Mouse (Mus musculus) MEL (cell line): Measurements from ENCODE around the gene Nolc1. TPM values are rescaled to one million over a fixed set of nuclear protein-coding genes. Genes with fewer than 3 reads are reported as not detected.
A peak's percentile ranks its signal among the peaks of the same experiment; 100 is the strongest.

Experiments
- DNase-seq: peaks from one replicate; pipeline ENCODE4 v3.0.0; 2011; ENCODE audit warnings: low read depth, low spot score
- H3K27ac ChIP-seq: 2 replicates; pipeline ENCODE4 v1.5.1; 2012; ENCODE audit warnings: low read depth, mild to moderate bottlenecking, control low read depth, low read length, moderate library complexity; ENCODE audit not compliant: control insufficient read depth
- H3K27me3 ChIP-seq, 2 experiments: fragments of 150-350 bp in 1 of 2; sonication (generic) in 1 of 2; 2 replicates each; pipeline ENCODE4 v1.6.1; 2012; ENCODE audit warnings: low read length in 2 of 2, mild to moderate bottlenecking in 2 of 2, improper control_type of control experiment in 1 of 2, moderate library complexity in 1 of 2; ENCODE audit not compliant: insufficient read depth in 2 of 2, control insufficient read depth in 1 of 2
- H3K36me3 ChIP-seq, 2 experiments: 2 replicates each; pipeline ENCODE4 v1.6.1; 2012 to 2014; ENCODE audit warnings: low read length in 2 of 2, improper control_type of control experiment in 1 of 2, inconsistent platforms in 1 of 2, mild to moderate bottlenecking in 1 of 2; ENCODE audit not compliant: insufficient read depth in 2 of 2, control insufficient read depth in 1 of 2
- H3K4me1 ChIP-seq, 2 experiments: fragments of 150-350 bp in 1 of 2; sonication (generic) in 1 of 2; 2 replicates each; pipeline ENCODE4 v1.6.1; 2012; ENCODE audit warnings: low read length in 2 of 2, improper control_type of control experiment in 1 of 2, mild to moderate bottlenecking in 1 of 2; ENCODE audit not compliant: insufficient read depth in 2 of 2, control insufficient read depth in 1 of 2
- H3K4me3 ChIP-seq, 2 experiments: fragments of 150-350 bp in 1 of 2; sonication (generic) in 1 of 2; 2 replicates each; pipeline ENCODE4 v1.5.1; 2012; ENCODE audit warnings: low read depth in 2 of 2, low read length in 2 of 2, mild to moderate bottlenecking in 2 of 2, moderate library complexity in 2 of 2, control low read depth in 1 of 2, improper control_type of control experiment in 1 of 2; ENCODE audit not compliant: control insufficient read depth in 1 of 2, insufficient read depth in 1 of 2
- H3K79me2 ChIP-seq: 2 replicates; pipeline ENCODE4 v1.6.1; 2012; ENCODE audit warnings: mild to moderate bottlenecking, low read length, moderate library complexity; ENCODE audit not compliant: control insufficient read depth, poor library complexity, insufficient read depth
- H3K9ac ChIP-seq: 2 replicates; pipeline ENCODE4 v1.6.1; 2012; ENCODE audit warnings: low read depth, mild to moderate bottlenecking, control low read depth, low read length, moderate library complexity; ENCODE audit not compliant: control insufficient read depth, poor library complexity, severe bottlenecking
- H3K9me3 ChIP-seq: fragments of 150-350 bp; sonication (generic); replicated peaks from 2 replicates; pipeline ENCODE4 v1.6.1; 2012; ENCODE audit warnings: mild to moderate bottlenecking, low read length, improper control_type of control experiment, moderate library complexity; ENCODE audit not compliant: insufficient read depth
- BHLHE40 ChIP-seq: IDR thresholded peaks from 2 replicates; pipeline ENCODE4 v1.6.1; 2012; ENCODE audit warnings: low read depth, mild to moderate bottlenecking, inconsistent platforms, low read length, improper control_type of control experiment, borderline replicate concordance
- CHD1 ChIP-seq: IDR thresholded peaks from 2 replicates; pipeline ENCODE4 v1.6.1; 2012; ENCODE audit warnings: low read depth, mild to moderate bottlenecking, inconsistent platforms, low read length, improper control_type of control experiment
- CTCF ChIP-seq, 3 experiments: IDR thresholded peaks in 2 of 3; conservative IDR thresholded peaks in 1 of 3; 2 replicates each; pipeline ENCODE4 v1.5.1; 2011 to 2012; ENCODE audit warnings: low read length in 3 of 3, low read depth in 2 of 3, mild to moderate bottlenecking in 2 of 3, improper control_type of control experiment in 1 of 3, inconsistent platforms in 1 of 3, mixed read lengths in 1 of 3, moderate library complexity in 1 of 3; ENCODE audit not compliant: control insufficient read depth in 1 of 3, insufficient read depth in 1 of 3, poor library complexity in 1 of 3, severe bottlenecking in 1 of 3
- ELF1 ChIP-seq: IDR thresholded peaks from 2 replicates; pipeline ENCODE4 v1.6.1; 2014; ENCODE audit warnings: low read depth, mild to moderate bottlenecking, inconsistent platforms, low read length, improper control_type of control experiment, moderate library complexity
- EP300 ChIP-seq, 2 experiments: IDR thresholded peaks; 2 replicates each; pipeline ENCODE4 v1.6.1; 2011; ENCODE audit warnings: improper control_type of control experiment in 2 of 2, low read length in 2 of 2, low read depth in 1 of 2, mild to moderate bottlenecking in 1 of 2
- ETS1 ChIP-seq: IDR thresholded peaks from 2 replicates; pipeline ENCODE4 v1.6.1; 2012; ENCODE audit warnings: low read depth, mild to moderate bottlenecking, inconsistent platforms, low read length, improper control_type of control experiment, moderate library complexity
- GABPA ChIP-seq: IDR thresholded peaks from 2 replicates; pipeline ENCODE4 v1.6.1; 2012; ENCODE audit warnings: low read depth, mild to moderate bottlenecking, inconsistent platforms, low read length, improper control_type of control experiment, moderate library complexity
- GATA1 ChIP-seq: IDR thresholded peaks from 2 replicates; pipeline ENCODE4 v1.6.1; 2011; ENCODE audit warnings: low read depth, low read length, improper control_type of control experiment
- JUND ChIP-seq: IDR thresholded peaks from 2 replicates; pipeline ENCODE4 v1.6.1; 2011; ENCODE audit warnings: low read depth, mild to moderate bottlenecking, improper control_type of control experiment, low read length
- KAT2A ChIP-seq: conservative IDR thresholded peaks from 2 replicates; pipeline ENCODE4 v1.6.1; 2012; ENCODE audit warnings: low read depth, low read length, improper control_type of control experiment, inconsistent platforms
- MAX ChIP-seq: IDR thresholded peaks from 2 replicates; pipeline ENCODE4 v1.6.1; 2011; ENCODE audit warnings: low read length, improper control_type of control experiment
- MAZ ChIP-seq: IDR thresholded peaks from 2 replicates; pipeline ENCODE4 v1.6.1; 2012; ENCODE audit warnings: low read depth, mild to moderate bottlenecking, inconsistent platforms, low read length, improper control_type of control experiment
- MXI1 ChIP-seq: IDR thresholded peaks from 2 replicates; pipeline ENCODE4 v1.6.1; 2011; ENCODE audit warnings: mild to moderate bottlenecking, low read depth, low read length, improper control_type of control experiment
- MYB ChIP-seq: IDR thresholded peaks from 2 replicates; pipeline ENCODE4 v1.6.1; 2011; ENCODE audit warnings: mild to moderate bottlenecking, low read depth, low read length, improper control_type of control experiment
- MYC ChIP-seq: IDR thresholded peaks from 2 replicates; pipeline ENCODE4 v1.6.1; 2011; ENCODE audit warnings: low read depth, mild to moderate bottlenecking, low read length, improper control_type of control experiment, moderate library complexity
- NRF1 ChIP-seq: IDR thresholded peaks from 2 replicates; pipeline ENCODE4 v1.6.1; 2014; ENCODE audit warnings: low read depth, mild to moderate bottlenecking, inconsistent platforms, low read length, improper control_type of control experiment, moderate library complexity; ENCODE audit not compliant: poor library complexity, insufficient read depth, severe bottlenecking
- POLR2A ChIP-seq, 2 experiments: IDR thresholded peaks; 2 replicates each; pipeline ENCODE4 v1.6.1; 2011 to 2012; ENCODE audit warnings: low read length in 2 of 2, mild to moderate bottlenecking in 2 of 2, control low read depth in 1 of 2, improper control_type of control experiment in 1 of 2, low read depth in 1 of 2, moderate library complexity in 1 of 2; ENCODE audit not compliant: control insufficient read depth in 1 of 2, insufficient read depth in 1 of 2, poor library complexity in 1 of 2
- POLR2AphosphoS2 ChIP-seq: IDR thresholded peaks from 2 replicates; pipeline ENCODE4 v1.6.1; 2011; ENCODE audit warnings: low read length, improper control_type of control experiment
- POLR2AphosphoS5 ChIP-seq: IDR thresholded peaks from 2 replicates; pipeline ENCODE4 v1.6.1; 2012; ENCODE audit warnings: low read depth, borderline replicate concordance, mild to moderate bottlenecking, inconsistent platforms, low read length, moderate library complexity, mixed read lengths
- RCOR1 ChIP-seq: IDR thresholded peaks from 2 replicates; pipeline ENCODE4 v1.6.1; 2012; ENCODE audit warnings: low read depth, mild to moderate bottlenecking, inconsistent platforms, low read length, improper control_type of control experiment
- SIN3A ChIP-seq: IDR thresholded peaks from 2 replicates; pipeline ENCODE4 v1.6.1; 2012; ENCODE audit warnings: low read length, improper control_type of control experiment, inconsistent platforms
- SMC3 ChIP-seq: IDR thresholded peaks from 2 replicates; pipeline ENCODE4 v1.6.1; 2011; ENCODE audit warnings: low read depth, low read length, improper control_type of control experiment
- TBP ChIP-seq: IDR thresholded peaks from 2 replicates; pipeline ENCODE4 v1.8.0; 2011; ENCODE audit warnings: low read depth, low read length, improper control_type of control experiment
- TCF12 ChIP-seq: IDR thresholded peaks from 2 replicates; pipeline ENCODE4 v1.6.1; 2014; ENCODE audit warnings: low read depth, mild to moderate bottlenecking, inconsistent platforms, low read length, improper control_type of control experiment, moderate library complexity
- UBTF ChIP-seq: IDR thresholded peaks from 2 replicates; pipeline ENCODE4 v1.6.1; 2012; ENCODE audit warnings: low read depth, mild to moderate bottlenecking, inconsistent platforms, low read length, improper control_type of control experiment, moderate library complexity, borderline replicate concordance; ENCODE audit not compliant: insufficient read depth
- USF2 ChIP-seq, 2 experiments: IDR thresholded peaks; 2 replicates each; pipeline ENCODE4 v1.6.1; 2011 to 2012; ENCODE audit warnings: improper control_type of control experiment in 2 of 2, low read length in 2 of 2, borderline replicate concordance in 1 of 2, inconsistent platforms in 1 of 2, low read depth in 1 of 2, mild to moderate bottlenecking in 1 of 2; ENCODE audit not compliant: insufficient read depth in 1 of 2
- ZC3H11A ChIP-seq: IDR thresholded peaks from 2 replicates; pipeline ENCODE4 v1.6.1; 2012; ENCODE audit warnings: low read depth, mild to moderate bottlenecking, inconsistent platforms, low read length, improper control_type of control experiment
- ZKSCAN1 ChIP-seq: IDR thresholded peaks from 2 replicates; pipeline ENCODE4 v1.6.1; 2012; ENCODE audit warnings: low read depth, mild to moderate bottlenecking, inconsistent platforms, low read length, improper control_type of control experiment, moderate library complexity
- ZMIZ1 ChIP-seq: IDR thresholded peaks from 2 replicates; pipeline ENCODE4 v1.6.1; 2012; ENCODE audit warnings: low read depth, mild to moderate bottlenecking, inconsistent platforms, low read length, improper control_type of control experiment, moderate library complexity
- ZNF384 ChIP-seq: IDR thresholded peaks from 2 replicates; pipeline ENCODE4 v1.6.1; 2012; ENCODE audit warnings: low read depth, mild to moderate bottlenecking, inconsistent platforms, low read length, improper control_type of control experiment
- polyA plus RNA-seq, 2 experiments: library from polyadenylated mRNA; stranded (reverse) in 1 of 2; unstranded in 1 of 2; fragments of >175 nt in 1 of 2; fragments of >200 nt in 1 of 2; gene quantifications; 2 replicates each; pipeline versions ENCODE4 v1.2.1 to v1.2.4; 2012; ENCODE audit warnings: low replicate concordance in 2 of 2, low read depth in 1 of 2; ENCODE audit not compliant: insufficient read length in 2 of 2, insufficient read depth in 1 of 2, missing spikeins in 1 of 2
- total RNA-seq: library from RNA; depleted of rRNA; stranded (reverse); fragments of 300-350 nt; gene quantifications from 2 replicates; pipeline ENCODE4 v1.2.3, GENCODE M21; 2012

The Nolc1 gene
- total and polyA plus RNA-seq, 3 experiments: 213 to 753 (median 294) TPM

DNA sequence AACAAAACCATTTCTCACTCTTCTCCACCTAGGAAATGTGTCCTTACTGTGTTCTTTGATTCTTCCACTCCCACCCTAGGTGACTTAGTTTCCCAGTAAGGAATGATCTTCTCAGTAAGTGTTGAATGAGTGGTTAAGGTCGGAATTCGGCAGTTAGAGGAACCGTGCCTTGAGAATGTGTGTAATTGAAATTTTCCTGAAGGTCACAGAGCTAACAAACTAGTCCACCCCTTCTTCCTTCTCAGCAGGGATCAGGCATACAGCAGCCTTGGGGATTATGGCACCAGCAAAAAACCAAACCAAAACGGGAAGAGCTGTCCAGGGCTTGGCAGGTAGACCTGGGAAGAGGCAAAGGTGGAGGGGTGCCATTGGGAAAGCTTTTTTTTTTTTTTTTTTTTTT lies 26.5 kb upstream of the Nolc1 start:
- H3K79me2 ChIP-seq: peaks cover 12% of the 10 kb centered on the region
- no peak overlapping the region for H3K4me3 ChIP-seq
- H3K4me1 ChIP-seq: peaks cover 5 to 24% of the 10 kb centered on the region in 2 experiments
- no peak overlapping the region for H3K27ac ChIP-seq
- no peaks in the 10 kb centered on the region for H3K9me3 ChIP-seq
- TF ChIP-seq ZKSCAN1: no peak
- TF ChIP-seq POLR2AphosphoS5: no peak
- TF ChIP-seq SMC3: no peak
- TF ChIP-seq BHLHE40: no peak
- TF ChIP-seq UBTF: no peak
- no peak for TF ChIP-seq ZMIZ1
- no peak for TF ChIP-seq MYB
- no peak for TF ChIP-seq MAZ
- H3K9ac ChIP-seq: no peak overlapping the region
- H3K27me3 ChIP-seq: no peaks in the 10 kb centered on the region
- no peak for DNase-seq
- H3K36me3 ChIP-seq: peaks cover 0 to 18% of the 10 kb centered on the region in 2 experiments; a peak in 2 of 4 replicates

DNA sequence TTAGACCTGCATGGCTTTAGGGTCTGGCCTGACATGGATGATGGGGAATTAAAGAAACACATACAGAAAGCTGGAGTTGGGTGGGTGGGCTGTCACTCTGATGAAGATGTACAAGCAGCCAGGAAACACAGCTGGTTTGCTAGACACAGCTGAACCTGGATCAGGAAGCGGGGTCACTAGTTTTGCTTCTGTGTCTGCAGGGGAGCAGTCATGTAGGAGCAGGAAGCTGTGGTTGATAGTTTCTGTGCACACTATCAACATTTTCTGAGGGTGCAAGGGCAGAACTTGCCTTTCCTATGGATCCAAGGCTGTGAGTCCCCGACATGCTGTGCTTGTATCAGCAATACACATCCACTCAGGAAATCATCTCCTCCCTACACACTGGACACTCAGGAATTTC lies 25.2 kb upstream of the Nolc1 start:
- Histone ChIP-seq H3K9me3 (no peaks in the 10 kb centered on the region), H3K36me3 (peaks cover 0 to 18% of the 10 kb centered on the region in 2 experiments; a peak in 2 of 4 replicates), H3K4me1 (peaks cover 5 to 23% of the 10 kb centered on the region in 2 experiments), H3K9ac (peak overlapping the region; percentile 46), H3K27ac (peak overlapping the region; percentile 46), H3K27me3 (no peaks in the 10 kb centered on the region), H3K79me2 (no peaks in the 10 kb centered on the region; the same call in 1 of the 2 replicates), H3K4me3 (peak overlapping the region; percentile 31 to 57)
- DNase-seq: peak; percentile 81
- no peak for TF ChIP-seq GABPA
- TF ChIP-seq NRF1: no peak
- TF ChIP-seq ELF1: peak; percentile 72
- TF ChIP-seq EP300 (IDR thresholded peaks at IDR 0.05; ENCODE audit: low read depth in 1 of 2, low read length in 2 of 2): peak; percentile 31 to 45; a peak in 2 of 4 replicates
- no peak for TF ChIP-seq CTCF (IDR thresholded peaks at IDR 0.05 in 2 of 3, conservative IDR thresholded peaks at IDR 0.05 in 1 of 3; ENCODE audit: control insufficient read depth in 1 of 3, insufficient read depth in 1 of 3, low read depth in 2 of 3, low read length in 3 of 3, poor library complexity in 1 of 3, severe bottlenecking in 1 of 3)
- TF ChIP-seq MXI1: no peak
- no peak for TF ChIP-seq TCF12
- no peak for TF ChIP-seq ZMIZ1
- TF ChIP-seq RCOR1: peak; percentile 46; the same call in 1 of the 2 replicates
- TF ChIP-seq ZNF384: no peak
- TF ChIP-seq ZC3H11A: no peak
- TF ChIP-seq TBP: peak; percentile 64
- TF ChIP-seq JUND: no peak
- no peak for TF ChIP-seq KAT2A
- peak; percentile 16; the same call in 1 of the 2 replicates for TF ChIP-seq MAX
- no peak for TF ChIP-seq SMC3
- no peak for TF ChIP-seq ZKSCAN1
- TF ChIP-seq MYC: peak; percentile 45; the same call in 1 of the 2 replicates
- TF ChIP-seq CHD1: no peak
- peak; percentile 71 for TF ChIP-seq ETS1
- no peak for TF ChIP-seq POLR2AphosphoS5
- TF ChIP-seq MAZ: no peak
- peak in 1 of 2 experiments; percentile 23; a peak in 1 of 4 replicates for TF ChIP-seq POLR2A (IDR thresholded peaks at IDR 0.05; ENCODE audit: control insufficient read depth in 1 of 2, insufficient read depth in 1 of 2, low read depth in 1 of 2, low read length in 2 of 2, poor library complexity in 1 of 2)
- TF ChIP-seq GATA1: 0 out of 2 replicates have a peak, but pooled peaks have one; percentile 36
- TF ChIP-seq SIN3A: no peak; the same call in 1 of the 2 replicates
- no peak for TF ChIP-seq USF2 (IDR thresholded peaks at IDR 0.05; ENCODE audit: borderline replicate concordance in 1 of 2, insufficient read depth in 1 of 2, low read depth in 1 of 2, low read length in 2 of 2)
- TF ChIP-seq POLR2AphosphoS2: no peak
